Mouse (Mus musculus) forebrain, embryonic 10.5 days (tissue): ENCODE data around the gene Nup85. TPM values are rescaled to one million over a fixed set of nuclear protein-coding genes. Genes with fewer than 3 reads are reported as not detected.

Source experiments
- DNase-seq: peaks from one replicate; pipeline ENCODE4 v3.0.0-alpha.2; 2017; ENCODE audit warnings: low spot score; ENCODE audit errors: extremely low spot score
- H3K27ac ChIP-seq: fragments of 300-500 bp; sonication (generic); 2 replicates; pipeline ENCODE4 v1.5.1; 2016; ENCODE audit warnings: mild to moderate bottlenecking
- H3K27me3 ChIP-seq: fragments of 300-500 bp; sonication (generic); 2 replicates; pipeline ENCODE4 v1.6.1; 2016; ENCODE audit warnings: mild to moderate bottlenecking; ENCODE audit not compliant: poor library complexity, severe bottlenecking
- H3K36me3 ChIP-seq: fragments of 300-500 bp; sonication (generic); replicated peaks from 2 replicates; pipeline ENCODE4 v1.6.1; 2016; ENCODE audit warnings: mild to moderate bottlenecking, moderate library complexity
- H3K4me1 ChIP-seq: fragments of 300-500 bp; sonication (generic); 2 replicates; pipeline ENCODE4 v1.6.1; 2016
- H3K4me3 ChIP-seq: fragments of 300-500 bp; sonication (generic); 2 replicates; pipeline ENCODE4 v1.5.1; 2016; ENCODE audit warnings: mild to moderate bottlenecking, moderate library complexity
- H3K9me3 ChIP-seq: fragments of 300-500 bp; sonication (generic); 2 replicates; pipeline ENCODE4 v1.6.1; 2016; ENCODE audit warnings: mild to moderate bottlenecking, moderate library complexity
- WGBS: fragments of 180-500 bp; shearing (Covaris S2); methylation state at CpG from one replicate; pipeline ENCODE4 v1.1.7; 2016; 5-methylcytosine and 5-hydroxymethylcytosine counted together
- polyA plus RNA-seq: library from polyadenylated mRNA; unstranded; fragments of >200 nt; fragmentation: Nextera tagmentation; extraction: Ambion mirVana; gene quantifications from 2 replicates; pipeline ENCODE4 v1.2.1, GENCODE M21; 2016

Nup85 gene
- polyA plus RNA-seq, 1 experiment from 2014 or later: 281 TPM

- WGBS: 86% methylated on average over 23 of the region's 23 CpGs
- peaks cover 42% of the 10 kb centered on the region for H3K4me1 ChIP-seq
- peaks cover 53% of the 10 kb centered on the region for H3K36me3 ChIP-seq
- DNase-seq: no peak
- no peaks in the 10 kb centered on the region for H3K9me3 ChIP-seq
- H3K27ac ChIP-seq: no peak overlapping the region
- peaks cover 6% of the 10 kb centered on the region for H3K27me3 ChIP-seq
- no peak overlapping the region for H3K4me3 ChIP-seq
Measured at GRCm38 (mm10) chr11:115608421-115609399, 44.5 kb downstream of the Nup85 start.

GRCm38 (mm10) chr11:115609576-115609975 is 45.3 kb downstream of the Nup85 start:
- WGBS: 88% methylated on average over 3 of the region's 3 CpGs
- no peak overlapping the region for H3K27ac ChIP-seq
- DNase-seq: no peak
- H3K27me3 ChIP-seq: peaks cover 6% of the 10 kb centered on the region
- H3K9me3 ChIP-seq: no peaks in the 10 kb centered on the region
- peaks cover 43% of the 10 kb centered on the region for H3K4me1 ChIP-seq
- peaks cover 58% of the 10 kb centered on the region for H3K36me3 ChIP-seq
- H3K4me3 ChIP-seq: no peak overlapping the region

DNA sequence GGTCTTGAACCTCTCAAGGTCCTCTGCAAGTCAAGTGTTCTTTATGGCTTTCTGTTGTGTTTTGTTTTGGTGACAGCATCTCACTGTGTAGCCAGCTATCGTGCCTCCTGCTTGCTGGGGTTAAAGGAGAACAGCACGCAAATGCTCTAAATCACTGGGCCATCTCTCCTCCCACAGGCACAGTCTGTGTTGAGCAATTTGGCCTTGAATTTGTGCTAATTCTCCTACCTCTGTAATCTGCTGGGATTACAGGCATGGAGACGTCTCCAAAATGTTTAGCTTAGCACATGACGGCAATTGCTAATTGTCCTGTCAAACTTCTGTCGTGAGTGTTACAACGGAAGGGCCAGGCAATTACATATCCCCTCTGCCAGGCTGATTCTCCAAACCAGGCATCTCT is 46.9 kb downstream of the Nup85 start:
- no peak for DNase-seq
- Histone ChIP-seq H3K9me3 (no peaks in the 10 kb centered on the region), H3K4me1 (peaks cover 29% of the 10 kb centered on the region), H3K27ac (no peak overlapping the region), H3K27me3 (peaks cover 6% of the 10 kb centered on the region), H3K36me3 (peaks cover 61% of the 10 kb centered on the region), H3K4me3 (0 out of 2 replicates have a peak overlapping the region, but pooled peaks have one; percentile 74)
- WGBS: 85% methylated on average over 6 of the region's 6 CpGs

DNA sequence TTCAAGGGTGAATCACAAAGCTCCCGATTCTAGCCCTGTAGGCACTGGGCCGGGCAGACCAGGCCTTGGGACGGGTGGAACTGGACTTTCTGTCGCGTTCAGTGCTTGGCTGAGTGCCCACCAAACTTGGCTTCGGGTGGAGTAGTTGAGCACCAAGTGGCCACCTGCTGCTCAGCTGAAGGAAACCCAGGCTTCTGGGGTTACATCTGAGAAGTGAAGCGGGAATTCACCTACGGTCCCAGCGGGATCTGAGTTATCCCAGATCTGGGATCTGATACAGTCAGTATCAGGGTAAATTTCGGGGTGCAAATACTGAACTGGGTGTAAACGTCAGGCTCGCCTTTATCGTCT is 47.8 kb downstream of the Nup85 start:
- Histone ChIP-seq H3K36me3 (peaks cover 57% of the 10 kb centered on the region), H3K27ac (peak overlapping the region; percentile 88), H3K27me3 (peaks cover 6% of the 10 kb centered on the region), H3K4me3 (peak overlapping the region; percentile 74), H3K9me3 (no peaks in the 10 kb centered on the region), H3K4me1 (peaks cover 29% of the 10 kb centered on the region)
- DNase-seq: no peak
- WGBS: 2% methylated on average over 13 of the region's 13 CpGs

- Histone ChIP-seq H3K9me3 (no peaks in the 10 kb centered on the region), H3K4me3 (peak within 1 kb of the TSS; percentile 74), H3K4me1 (peaks cover 29% of the 10 kb centered on the region), H3K36me3 (peaks cover 57% of the 10 kb centered on the region), H3K27ac (peak within 1 kb of the TSS; percentile 88), H3K27me3 (peaks cover 6% of the 10 kb centered on the region)
- peak; percentile 90 for DNase-seq
- under 1% methylated on average over 55 of the region's 80 CpGs for WGBS
Measured at GRCm38 (mm10) chr11:115612410-115613137, 48.3 kb downstream of the Nup85 start, which contains the start of gene Mif4gd. TSS of gene Mif4gd (minus strand) at chr11:115612969.

GRCm38 (mm10) chr11:115613138-115613945 is 49.1 kb downstream of the Nup85 start:
- WGBS: 0% methylated on average over 16 of the region's 16 CpGs
- Histone ChIP-seq H3K9me3 (no peaks in the 10 kb centered on the region), H3K4me1 (peaks cover 29% of the 10 kb centered on the region), H3K36me3 (peaks cover 53% of the 10 kb centered on the region), H3K27me3 (peaks cover 6% of the 10 kb centered on the region), H3K27ac (peak overlapping the region; percentile 88), H3K4me3 (peak overlapping the region; percentile 74)
- peak; percentile 27 for DNase-seq

- H3K9me3 ChIP-seq: no peaks in the 10 kb centered on the region
- H3K27ac ChIP-seq: no peak overlapping the region
- H3K4me1 ChIP-seq: peaks cover 29% of the 10 kb centered on the region
- no peak for DNase-seq
- peaks cover 49% of the 10 kb centered on the region for H3K36me3 ChIP-seq
- no peak overlapping the region for H3K4me3 ChIP-seq
- H3K27me3 ChIP-seq: peaks cover 6% of the 10 kb centered on the region
- 89% methylated on average over 10 of the region's 10 CpGs for WGBS
Measured at GRCm38 (mm10) chr11:115614346-115615107, 50.3 kb downstream of the Nup85 start.

- no peak for DNase-seq
- H3K4me1 ChIP-seq: peaks cover 29% of the 10 kb centered on the region
- H3K36me3 ChIP-seq: peaks cover 49% of the 10 kb centered on the region
- no peaks in the 10 kb centered on the region for H3K9me3 ChIP-seq
- no peak overlapping the region for H3K4me3 ChIP-seq
- peak overlapping the region; percentile 35; the same call in 1 of the 2 replicates for H3K27ac ChIP-seq
- 85% methylated on average over 15 of the region's 15 CpGs for WGBS
- H3K27me3 ChIP-seq: peaks cover 6% of the 10 kb centered on the region
Measured at GRCm38 (mm10) chr11:115615108-115615825, 51.0 kb downstream of the Nup85 start.

- no peak for DNase-seq
- Histone ChIP-seq H3K36me3 (peaks cover 54% of the 10 kb centered on the region), H3K4me3 (no peak overlapping the region), H3K9me3 (no peaks in the 10 kb centered on the region), H3K27ac (no peak overlapping the region), H3K27me3 (peaks cover 6% of the 10 kb centered on the region), H3K4me1 (peaks cover 29% of the 10 kb centered on the region)
- WGBS: 88% methylated on average over 6 of the region's 6 CpGs
Measured at GRCm38 (mm10) chr11:115615875-115616274, 51.6 kb downstream of the Nup85 start.

DNA sequence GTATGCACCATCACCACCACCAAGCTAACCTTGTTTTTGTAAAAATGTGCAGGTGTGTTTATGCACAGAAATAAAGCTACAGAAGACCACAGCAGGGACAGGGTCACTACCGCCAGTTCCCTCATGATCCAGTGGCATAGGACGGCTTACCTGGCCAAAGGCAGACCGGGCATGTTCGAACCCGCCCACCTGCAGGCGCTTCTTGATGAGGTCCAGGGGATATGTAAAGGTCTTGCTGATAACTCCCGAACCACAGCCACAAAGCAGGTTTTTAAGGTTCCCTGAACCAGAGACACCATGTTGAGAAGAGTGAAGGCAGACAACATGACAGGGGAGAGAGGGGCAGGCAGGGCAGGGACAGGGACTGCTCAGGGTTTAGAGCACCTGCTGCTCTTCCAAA is 52.1 kb downstream of the Nup85 start:
- H3K9me3 ChIP-seq: no peaks in the 10 kb centered on the region
- H3K27ac ChIP-seq: no peak overlapping the region
- WGBS: 94% methylated on average over 7 of the region's 7 CpGs
- DNase-seq: no peak
- peaks cover 26% of the 10 kb centered on the region for H3K4me1 ChIP-seq
- H3K27me3 ChIP-seq: peaks cover 3% of the 10 kb centered on the region
- no peak overlapping the region for H3K4me3 ChIP-seq
- peaks cover 59% of the 10 kb centered on the region for H3K36me3 ChIP-seq

GRCm38 (mm10) chr11:115616893-115617292 is 52.7 kb downstream of the Nup85 start:
- no peak for DNase-seq
- peaks cover 21% of the 10 kb centered on the region for H3K4me1 ChIP-seq
- no peaks in the 10 kb centered on the region for H3K27me3 ChIP-seq
- no peak overlapping the region for H3K27ac ChIP-seq
- H3K36me3 ChIP-seq: peaks cover 65% of the 10 kb centered on the region
- no peaks in the 10 kb centered on the region for H3K9me3 ChIP-seq
- H3K4me3 ChIP-seq: no peak overlapping the region
- 86% methylated on average over 6 of the region's 6 CpGs for WGBS
